Mouse (Mus musculus): ENCODE measurements around the gene Txn1. TPM values are rescaled to one million over a fixed set of nuclear protein-coding genes. Genes with fewer than 3 reads are reported as not detected.

The Txn1 gene
- total RNA-seq (2023) = 100 to 1,000 TPM; 157 to 175 TPM

GRCm38 (mm10) chr4:57956029-57956960, at the start of gene Txn1:
Gene Txn1, minus strand, starts transcription at chr4:57956411.

GRCm38 (mm10) chr4:57916201-57916661, 40.0 kb downstream of the Txn1 start, which contains the start of gene D630039A03Rik:
Gene D630039A03Rik, minus strand, starts transcription at chr4:57916297.

Other genes starting within 250 kb of the Txn1 start
- gene Akap2, start 238.8 kb downstream of the Txn1 start, total RNA-seq (2023) = 1 to 10 TPM; 1.1 to 2.1 TPM
- gene D630039A03Rik, start 40.1 kb downstream of the Txn1 start, total RNA-seq (2023) = not detected
- gene Txndc8, start 52.7 kb upstream of the Txn1 start, total RNA-seq (2023) = not detected